Mouse (Mus musculus) spleen, postnatal 14 days (tissue): Measurements from ENCODE around the gene Ttc8.

Source experiments
- DNase-seq, 2 experiments: peaks; one replicate each; pipeline ENCODE4 v3.0.0; 2021 to 2022; ENCODE audit warnings: low spot score in 2 of 2

Gene Ttc8

GRCm38 (mm10) chr12:98973461-98973860 lies 53.1 kb downstream of the Ttc8 start:
- no peak for DNase-seq

- DNase-seq = no peak
Measured at GRCm38 (mm10) chr12:98974157-98974804, 53.9 kb downstream of the Ttc8 start.

GRCm38 (mm10) chr12:98981081-98981480 lies 60.7 kb downstream of the Ttc8 start:
- no peak for DNase-seq

GRCm38 (mm10) chr12:98984785-98985184 lies 64.4 kb downstream of the Ttc8 start:
- no peak for DNase-seq

GRCm38 (mm10) chr12:98991076-98991829 lies 70.9 kb downstream of the Ttc8 start:
- no peak for DNase-seq

GRCm38 (mm10) chr12:98991830-98992216 lies 71.4 kb downstream of the Ttc8 start:
- no peak for DNase-seq

GRCm38 (mm10) chr12:98993736-98994135 lies 73.4 kb downstream of the Ttc8 start:
- no peak for DNase-seq

- DNase-seq = no peak
Measured at GRCm38 (mm10) chr12:98994366-98994765, 74.0 kb downstream of the Ttc8 start.

GRCm38 (mm10) chr12:98995881-98996280 lies 75.5 kb downstream of the Ttc8 start:
- no peak for DNase-seq

GRCm38 (mm10) chr12:98996581-98996988 lies 76.2 kb downstream of the Ttc8 start:
- no peak for DNase-seq

- no peak for DNase-seq
Measured at GRCm38 (mm10) chr12:98997046-98997445, 76.7 kb downstream of the Ttc8 start.

GRCm38 (mm10) chr12:98998662-98999428 lies 78.5 kb downstream of the Ttc8 start:
- no peak for DNase-seq

GRCm38 (mm10) chr12:99000310-99000709 lies 79.9 kb downstream of the Ttc8 start:
- no peak for DNase-seq

GRCm38 (mm10) chr12:99003046-99003445 lies 82.7 kb downstream of the Ttc8 start:
- no peak for DNase-seq

GRCm38 (mm10) chr12:99004752-99005151 lies 84.4 kb downstream of the Ttc8 start:
- no peak for DNase-seq

- DNase-seq = no peak
Measured at GRCm38 (mm10) chr12:99008786-99009185, 88.4 kb downstream of the Ttc8 start.

- no peak for DNase-seq
Measured at GRCm38 (mm10) chr12:99009430-99009829, 89.1 kb downstream of the Ttc8 start.

- DNase-seq = no peak
Measured at GRCm38 (mm10) chr12:99010044-99010443, 89.7 kb downstream of the Ttc8 start.

- no peak for DNase-seq
Measured at GRCm38 (mm10) chr12:99011161-99011861, 90.9 kb downstream of the Ttc8 start.

- no peak for DNase-seq
Measured at GRCm38 (mm10) chr12:99015870-99016269, 95.5 kb downstream of the Ttc8 start.

- no peak for DNase-seq
Measured at GRCm38 (mm10) chr12:99024430-99024960, 104.1 kb downstream of the Ttc8 start.

- DNase-seq = no peak
Measured at GRCm38 (mm10) chr12:99026291-99026690, 105.9 kb downstream of the Ttc8 start.
